Mouse (Mus musculus): Measurements from ENCODE around the gene Tango2. TPM values are rescaled to one million over a fixed set of nuclear protein-coding genes. Genes with fewer than 3 reads are reported as not detected.

The Tango2 gene
- polyA plus RNA-seq, 1 experiment from 2014 or later, result 34.8 TPM

- Histone ChIP-seq H3K27me3 (replicated peaks; ENCODE audit: control insufficient read depth, insufficient read depth, low read length) (no peaks in the 10 kb centered on the region), H3K4me3 (ENCODE audit: low read depth, low read length) (no peak overlapping the region), H3K9me3 (ENCODE audit: control insufficient read depth, low read length) (no peaks in the 10 kb centered on the region), H3K9ac (ENCODE audit: low read length) (no peak overlapping the region), H3K4me1 (replicated peaks; ENCODE audit: control insufficient read depth, insufficient read depth, low read length) (peaks cover 37% of the 10 kb centered on the region), H3K27ac (ENCODE audit: low read depth) (no peak overlapping the region), H3K4me2 (ENCODE audit: low read length) (no peak overlapping the region), H3K36me3 (ENCODE audit: control insufficient read depth, insufficient read depth, low read length) (no peaks in the 10 kb centered on the region)
- DNase-seq (ENCODE audit: low spot score) (no peak), ATAC-seq (replicated peaks; ENCODE audit: low FRiP score, low TSS enrichment, low read depth) (no peak)
- 61% methylated on average over 5 of the region's 5 CpGs for WGBS
Observed at GRCm38 (mm10) chr16:18385411-18385810, 37.5 kb upstream of the Tango2 start.

DNA sequence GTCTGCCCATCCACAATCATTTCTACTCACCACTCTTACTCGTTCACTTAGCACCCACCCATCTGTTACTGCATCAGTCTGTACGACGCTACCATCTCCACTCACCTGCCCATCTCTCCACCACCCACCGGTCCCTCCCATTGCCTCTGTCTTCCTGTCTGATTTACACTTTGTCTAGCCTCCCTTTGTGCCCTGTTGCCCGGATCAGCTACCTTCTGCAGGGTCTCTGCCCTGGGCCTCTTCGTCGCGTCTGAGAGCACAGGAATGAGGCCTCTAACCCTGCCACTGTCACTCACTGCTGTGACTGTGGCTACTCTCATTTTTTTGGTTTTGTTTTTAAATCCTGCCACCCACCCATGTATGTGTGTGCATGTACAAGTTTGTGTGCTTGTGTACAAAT lies 36.8 kb upstream of the Tango2 start:
- no peaks in the 10 kb centered on the region for H3K36me3 ChIP-seq (ENCODE audit: control insufficient read depth, insufficient read depth, low read length)
- ATAC-seq (replicated peaks; ENCODE audit: low FRiP score, low TSS enrichment, low read depth), result no peak
- no peak overlapping the region for H3K27ac ChIP-seq (ENCODE audit: low read depth)
- H3K4me3 ChIP-seq (ENCODE audit: low read depth, low read length), result no peak overlapping the region
- no peak overlapping the region for H3K9ac ChIP-seq (ENCODE audit: low read length)
- no peak overlapping the region for H3K4me2 ChIP-seq (ENCODE audit: low read length)
- WGBS, result 84% methylated on average over 8 of the region's 8 CpGs
- DNase-seq (ENCODE audit: low spot score), result no peak
- H3K27me3 ChIP-seq (replicated peaks; ENCODE audit: control insufficient read depth, insufficient read depth, low read length), result no peaks in the 10 kb centered on the region
- H3K4me1 ChIP-seq (replicated peaks; ENCODE audit: control insufficient read depth, insufficient read depth, low read length), result peaks cover 38% of the 10 kb centered on the region
- no peaks in the 10 kb centered on the region for H3K9me3 ChIP-seq (ENCODE audit: control insufficient read depth, low read length)

DNA sequence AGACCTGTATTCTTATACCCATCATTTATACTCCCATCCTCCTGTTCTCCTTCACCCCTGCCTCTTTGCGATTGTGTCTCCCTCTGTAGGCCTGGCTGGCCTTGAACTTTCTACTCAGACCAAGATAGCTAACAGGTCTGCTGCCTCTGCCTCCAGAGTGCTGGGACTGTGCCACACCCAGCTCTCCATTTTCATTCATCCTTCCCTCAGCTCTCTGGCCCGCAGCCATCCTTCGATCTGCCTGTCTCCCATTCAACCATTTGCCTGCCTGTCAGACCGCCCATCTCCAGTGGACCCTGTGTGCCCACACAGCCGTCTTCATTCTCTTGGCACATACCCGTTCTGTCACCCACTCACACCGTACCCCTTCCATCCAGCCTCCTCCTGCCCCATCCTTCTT lies 36.3 kb upstream of the Tango2 start:
- H3K9me3 ChIP-seq (ENCODE audit: control insufficient read depth, low read length), result no peaks in the 10 kb centered on the region
- H3K36me3 ChIP-seq (ENCODE audit: control insufficient read depth, insufficient read depth, low read length), result no peaks in the 10 kb centered on the region
- no peak overlapping the region for H3K9ac ChIP-seq (ENCODE audit: low read length)
- no peak overlapping the region for H3K4me2 ChIP-seq (ENCODE audit: low read length)
- peaks cover 38% of the 10 kb centered on the region for H3K4me1 ChIP-seq (replicated peaks; ENCODE audit: control insufficient read depth, insufficient read depth, low read length)
- H3K27me3 ChIP-seq (replicated peaks; ENCODE audit: control insufficient read depth, insufficient read depth, low read length), result no peaks in the 10 kb centered on the region
- DNase-seq (ENCODE audit: low spot score) (no peak), ATAC-seq (replicated peaks; ENCODE audit: low FRiP score, low TSS enrichment, low read depth) (no peak)
- H3K4me3 ChIP-seq (ENCODE audit: low read depth, low read length), result no peak overlapping the region
- 78% methylated on average over 7 of the region's 7 CpGs for WGBS
- H3K27ac ChIP-seq (ENCODE audit: low read depth), result no peak overlapping the region

- no peaks in the 10 kb centered on the region for H3K27me3 ChIP-seq (replicated peaks; ENCODE audit: control insufficient read depth, insufficient read depth, low read length)
- no peak for ATAC-seq (replicated peaks; ENCODE audit: low FRiP score, low TSS enrichment, low read depth)
Observed at GRCm38 (mm10) chr16:18383756-18384155, 35.9 kb upstream of the Tango2 start.

DNA sequence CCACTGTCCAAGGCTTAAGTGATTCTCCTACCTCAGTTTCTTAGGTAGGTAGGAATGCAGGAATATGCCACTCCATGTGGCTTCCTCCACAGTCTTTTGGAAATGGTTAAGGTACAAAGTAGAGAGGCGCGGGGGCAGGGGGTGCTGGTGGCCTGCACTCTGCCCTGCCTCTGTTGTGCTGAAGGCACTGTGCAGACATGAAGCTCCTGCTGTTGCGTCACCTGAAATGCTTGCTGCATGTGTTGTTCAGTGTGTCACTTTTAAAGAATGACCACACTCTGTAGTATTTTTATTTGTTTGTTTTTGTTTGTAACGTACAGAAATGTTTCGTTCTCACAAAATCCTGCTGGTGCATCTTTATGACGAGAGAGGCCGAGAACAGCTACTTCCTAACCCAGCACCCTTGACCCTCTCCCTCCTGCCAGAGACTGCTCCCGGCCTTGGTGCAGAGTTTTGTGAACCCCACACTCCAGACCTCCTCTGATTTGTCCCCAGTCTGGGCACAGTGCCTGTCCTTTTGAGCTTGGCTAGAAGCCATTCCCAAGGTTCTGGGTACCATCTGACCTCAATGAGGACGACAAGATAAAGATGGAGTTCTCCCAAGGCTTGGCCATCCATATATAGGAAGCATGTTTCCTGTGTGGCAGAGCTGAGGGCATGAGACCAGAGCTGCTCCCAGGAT lies 35.3 kb upstream of the Tango2 start:
- Histone ChIP-seq H3K9me3 (ENCODE audit: control insufficient read depth, low read length) (no peaks in the 10 kb centered on the region), H3K36me3 (ENCODE audit: control insufficient read depth, insufficient read depth, low read length) (no peaks in the 10 kb centered on the region), H3K27me3 (replicated peaks; ENCODE audit: control insufficient read depth, insufficient read depth, low read length) (no peaks in the 10 kb centered on the region), H3K9ac (ENCODE audit: low read length) (no peak overlapping the region), H3K27ac (ENCODE audit: low read depth) (no peak overlapping the region), H3K4me1 (replicated peaks; ENCODE audit: control insufficient read depth, insufficient read depth, low read length) (peaks cover 32% of the 10 kb centered on the region), H3K4me2 (ENCODE audit: low read length) (no peak overlapping the region), H3K4me3 (ENCODE audit: low read depth, low read length) (no peak overlapping the region)
- ATAC-seq (replicated peaks; ENCODE audit: low FRiP score, low TSS enrichment, low read depth), result no peak
- 70% methylated on average over 9 of the region's 9 CpGs for WGBS
- no peak for DNase-seq (ENCODE audit: low spot score)

More at GRCm38 (mm10) chr16:18383756-18384155, 35.9 kb upstream of the Tango2 start:
- Histone ChIP-seq H3K4me3 (ENCODE audit: low read depth, low read length) (no peak overlapping the region), H3K27ac (ENCODE audit: low read depth) (no peak overlapping the region), H3K4me1 (replicated peaks; ENCODE audit: control insufficient read depth, insufficient read depth, low read length) (peaks cover 33% of the 10 kb centered on the region), H3K9ac (ENCODE audit: low read length) (no peak overlapping the region), H3K36me3 (ENCODE audit: control insufficient read depth, insufficient read depth, low read length) (no peaks in the 10 kb centered on the region), H3K9me3 (ENCODE audit: control insufficient read depth, low read length) (no peaks in the 10 kb centered on the region), H3K4me2 (ENCODE audit: low read length) (no peak overlapping the region)
- DNase-seq (ENCODE audit: low spot score), result no peak
- WGBS, result 12% methylated on average over 3 of the region's 3 CpGs

- peak overlapping the region; percentile 65 for H3K27ac ChIP-seq (ENCODE audit: low read depth)
Observed at GRCm38 (mm10) chr16:18381621-18382258, 33.8 kb upstream of the Tango2 start.

DNA sequence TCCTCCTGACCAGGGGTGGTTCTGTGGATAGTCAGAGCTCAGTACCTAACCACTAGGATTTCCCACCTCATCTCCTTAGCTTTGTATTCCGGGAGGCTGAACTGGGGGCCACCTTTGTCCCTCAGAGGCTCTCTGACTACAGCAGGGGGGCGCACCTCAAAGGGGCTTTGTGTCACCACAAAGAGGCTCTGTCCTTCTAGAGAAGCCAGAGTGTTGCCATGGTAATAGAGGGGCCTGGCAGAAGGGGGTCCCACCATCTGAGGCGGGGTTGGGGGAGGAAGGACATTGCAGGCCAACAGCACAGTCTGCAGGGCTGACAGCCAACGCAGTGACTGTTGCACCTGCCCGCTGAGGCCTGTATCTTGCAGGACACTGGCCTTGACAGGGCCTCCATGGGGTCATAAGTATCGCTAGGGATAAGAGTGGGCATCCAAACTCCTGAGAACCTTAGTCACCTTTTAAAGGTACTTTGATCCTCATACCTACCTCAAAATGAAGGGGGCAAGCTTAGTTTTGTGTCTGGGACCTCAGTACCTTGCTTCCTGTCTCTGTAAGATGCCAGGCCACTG lies 32.7 kb upstream of the Tango2 start:
- H3K4me1 ChIP-seq (replicated peaks; ENCODE audit: control insufficient read depth, insufficient read depth, low read length), result peaks cover 26% of the 10 kb centered on the region
- no peak overlapping the region for H3K4me2 ChIP-seq (ENCODE audit: low read length)
- H3K9me3 ChIP-seq (ENCODE audit: control insufficient read depth, low read length), result no peaks in the 10 kb centered on the region
- 0 out of 2 replicates have a peak, but pooled peaks have one; percentile 29 for ATAC-seq (replicated peaks; ENCODE audit: low FRiP score, low TSS enrichment, low read depth)
- no peak overlapping the region; the same call in 1 of the 2 replicates for H3K27ac ChIP-seq (ENCODE audit: low read depth)
- no peak overlapping the region for H3K4me3 ChIP-seq (ENCODE audit: low read depth, low read length)
- no peak overlapping the region for H3K9ac ChIP-seq (ENCODE audit: low read length)
- no peak for DNase-seq (ENCODE audit: low spot score)
- H3K27me3 ChIP-seq (replicated peaks; ENCODE audit: control insufficient read depth, insufficient read depth, low read length), result no peaks in the 10 kb centered on the region
- H3K36me3 ChIP-seq (ENCODE audit: control insufficient read depth, insufficient read depth, low read length), result no peaks in the 10 kb centered on the region
- WGBS, result 50% methylated on average over 6 of the region's 6 CpGs

More at GRCm38 (mm10) chr16:18381621-18382258, 33.8 kb upstream of the Tango2 start:
- ATAC-seq (replicated peaks; ENCODE audit: low FRiP score, low TSS enrichment, low read depth), result peak; percentile 46
- peaks cover 26% of the 10 kb centered on the region for H3K4me1 ChIP-seq (replicated peaks; ENCODE audit: control insufficient read depth, insufficient read depth, low read length)
- no peak overlapping the region for H3K4me2 ChIP-seq (ENCODE audit: low read length)
- no peaks in the 10 kb centered on the region for H3K9me3 ChIP-seq (ENCODE audit: control insufficient read depth, low read length)
- H3K27me3 ChIP-seq (replicated peaks; ENCODE audit: control insufficient read depth, insufficient read depth, low read length), result no peaks in the 10 kb centered on the region
- no peak for DNase-seq (ENCODE audit: low spot score)
- WGBS, result 49% methylated on average over 6 of the region's 6 CpGs
- no peak overlapping the region for H3K9ac ChIP-seq (ENCODE audit: low read length)
- no peaks in the 10 kb centered on the region for H3K36me3 ChIP-seq (ENCODE audit: control insufficient read depth, insufficient read depth, low read length)
- H3K4me3 ChIP-seq (ENCODE audit: low read depth, low read length), result no peak overlapping the region

GRCm38 (mm10) chr16:18379338-18380001 lies 31.6 kb upstream of the Tango2 start:
- Histone ChIP-seq H3K9me3 (ENCODE audit: control insufficient read depth, low read length) (no peaks in the 10 kb centered on the region), H3K4me3 (ENCODE audit: low read depth, low read length) (no peak overlapping the region), H3K9ac (ENCODE audit: low read length) (no peak overlapping the region), H3K4me1 (replicated peaks; ENCODE audit: control insufficient read depth, insufficient read depth, low read length) (peaks cover 26% of the 10 kb centered on the region), H3K27me3 (replicated peaks; ENCODE audit: control insufficient read depth, insufficient read depth, low read length) (no peaks in the 10 kb centered on the region), H3K27ac (ENCODE audit: low read depth) (no peak overlapping the region), H3K4me2 (ENCODE audit: low read length) (no peak overlapping the region), H3K36me3 (ENCODE audit: control insufficient read depth, insufficient read depth, low read length) (no peaks in the 10 kb centered on the region)
- DNase-seq (ENCODE audit: low spot score) (no peak), ATAC-seq (replicated peaks; ENCODE audit: low FRiP score, low TSS enrichment, low read depth) (no peak)
- 80% methylated on average over 8 of the region's 8 CpGs for WGBS
